Mouse (Mus musculus) midbrain, embryonic 10.5 days (tissue): ENCODE measurements around the gene Gbx1. TPM values are rescaled to one million over a fixed set of nuclear protein-coding genes. Genes with fewer than 3 reads are reported as not detected.
A peak's percentile ranks its signal among the peaks of the same experiment; 100 is the strongest.
"Not testable (repeated sequence)": the region's sequence is repeated elsewhere in the genome, so short reads cannot be mapped to it uniquely, and the experiment has no call there.

Experiments
- DNase-seq: peaks from one replicate; pipeline ENCODE4 v3.0.0-alpha.2; 2017; ENCODE audit warnings: low spot score
- H3K27ac ChIP-seq: fragments of 300-500 bp; sonication (generic); replicated peaks from 2 replicates; pipeline ENCODE4 v1.5.1; 2016; ENCODE audit warnings: mild to moderate bottlenecking
- H3K27me3 ChIP-seq: fragments of 300-500 bp; sonication (generic); 2 replicates; pipeline ENCODE4 v1.6.1; 2016; ENCODE audit warnings: low read depth, mild to moderate bottlenecking; ENCODE audit not compliant: poor library complexity, severe bottlenecking
- H3K36me3 ChIP-seq: fragments of 300-500 bp; sonication (generic); 2 replicates; pipeline ENCODE4 v1.6.1; 2016; ENCODE audit warnings: mild to moderate bottlenecking, moderate library complexity
- H3K4me1 ChIP-seq: fragments of 300-500 bp; sonication (generic); 2 replicates; pipeline ENCODE4 v1.6.1; 2016
- H3K4me3 ChIP-seq: fragments of 300-500 bp; sonication (generic); 2 replicates; pipeline ENCODE4 v1.5.1; 2016; ENCODE audit warnings: mild to moderate bottlenecking, moderate library complexity
- H3K9me3 ChIP-seq: fragments of 300-500 bp; sonication (generic); replicated peaks from 2 replicates; pipeline ENCODE4 v1.6.1; 2016; ENCODE audit warnings: mild to moderate bottlenecking
- WGBS: fragments of 180-500 bp; shearing (Covaris S2); methylation state at CpG from one replicate; pipeline ENCODE4 v1.1.7; 2016; 5-methylcytosine and 5-hydroxymethylcytosine counted together
- polyA plus RNA-seq: library from polyadenylated mRNA; unstranded; fragments of >200 nt; fragmentation: Nextera tagmentation; extraction: Ambion mirVana; gene quantifications from 2 replicates; pipeline ENCODE4 v1.2.1, GENCODE M21; 2016

Gbx1 gene
- not detected in 2 replicates for polyA plus RNA-seq

- Histone ChIP-seq H3K9me3 (no peaks in the 10 kb centered on the region), H3K27me3 (peaks cover 99% of the 10 kb centered on the region), H3K4me3 (peak within 1 kb of the TSS; percentile 60), H3K4me1 (peaks cover 39% of the 10 kb centered on the region), H3K27ac (peak within 1 kb of the TSS; percentile 55), H3K36me3 (no peaks in the 10 kb centered on the region)
- WGBS, result under 1% methylated on average over 48 of the region's 49 CpGs
- DNase-seq, result peak; percentile 54
Observed at GRCm38 (mm10) chr5:24526889-24527230, at the start of gene Gbx1. TSS of gene Gbx1 (minus strand) at chr5:24527202.

- Histone ChIP-seq H3K4me1 (peaks cover 22% of the 10 kb centered on the region), H3K36me3 (peaks cover 42% of the 10 kb centered on the region), H3K27ac (peak overlapping the region; percentile 92), H3K4me3 (peak overlapping the region; percentile 92), H3K9me3 (no peaks in the 10 kb centered on the region), H3K27me3 (no peaks in the 10 kb centered on the region)
- WGBS, result under 1% methylated on average over 32 of the region's 32 CpGs
- no peak for DNase-seq
Observed at GRCm38 (mm10) chr5:24576801-24577182, 49.8 kb upstream of the Gbx1 start.

- Histone ChIP-seq H3K4me1 (peaks cover 22% of the 10 kb centered on the region), H3K4me3 (peak overlapping the region; percentile 92), H3K36me3 (peaks cover 51% of the 10 kb centered on the region), H3K27ac (no peak overlapping the region), H3K9me3 (no peaks in the 10 kb centered on the region), H3K27me3 (no peaks in the 10 kb centered on the region)
- 100% methylated on average over 1 of the region's 1 CpGs for WGBS
- no peak for DNase-seq
Observed at GRCm38 (mm10) chr5:24575948-24576347, 48.9 kb upstream of the Gbx1 start.

- Histone ChIP-seq H3K27ac (no peak within 1 kb of the TSS), H3K4me3 (no peak within 1 kb of the TSS), H3K4me1 (no peaks in the 10 kb centered on the region), H3K9me3 (no peaks in the 10 kb centered on the region), H3K27me3 (peaks cover 6% of the 10 kb centered on the region; the same call in 1 of the 2 replicates), H3K36me3 (no peaks in the 10 kb centered on the region)
- 82% methylated on average over 2 of the region's 2 CpGs for WGBS
- DNase-seq, result no peak
Observed at GRCm38 (mm10) chr5:24556709-24557108, 29.7 kb upstream of the Gbx1 start, which contains the start of gene 4931409K22Rik. TSS of gene 4931409K22Rik (minus strand) at chr5:24556809.

- H3K9me3 ChIP-seq, H3K4me3 ChIP-seq: not testable (repeated sequence)
- 91% methylated on average over 7 of the region's 7 CpGs for WGBS
Observed at GRCm38 (mm10) chr5:24555335-24555734, 28.3 kb upstream of the Gbx1 start.

GRCm38 (mm10) chr5:24553621-24554244 is 26.7 kb upstream of the Gbx1 start:
- WGBS, result 83% methylated on average over 5 of the region's 5 CpGs
- no peak for DNase-seq
- Histone ChIP-seq H3K27me3 (peaks cover 28% of the 10 kb centered on the region), H3K4me1 (peaks cover 12% of the 10 kb centered on the region), H3K27ac (no peak overlapping the region), H3K9me3 (no peaks in the 10 kb centered on the region), H3K4me3 (no peak overlapping the region), H3K36me3 (no peaks in the 10 kb centered on the region)

More at GRCm38 (mm10) chr5:24555335-24555734, 28.3 kb upstream of the Gbx1 start:
- H3K27me3 ChIP-seq, result peaks cover 17% of the 10 kb centered on the region
- not testable (repeated sequence) for H3K36me3 ChIP-seq, H3K27ac ChIP-seq, DNase-seq
- peaks cover 10% of the 10 kb centered on the region for H3K4me1 ChIP-seq

GRCm38 (mm10) chr5:24551317-24551688 is 24.3 kb upstream of the Gbx1 start:
- peaks cover 31% of the 10 kb centered on the region for H3K27me3 ChIP-seq
- H3K27ac ChIP-seq, result 0 out of 2 replicates have a peak overlapping the region, but pooled peaks have one; percentile 55
- no peak for DNase-seq
- H3K4me3 ChIP-seq, result no peak overlapping the region; the same call in 1 of the 2 replicates
- WGBS, result 47% methylated on average over 2 of the region's 2 CpGs
- H3K4me1 ChIP-seq, result peaks cover 12% of the 10 kb centered on the region
- H3K36me3 ChIP-seq, result no peaks in the 10 kb centered on the region
- no peaks in the 10 kb centered on the region for H3K9me3 ChIP-seq

- Histone ChIP-seq H3K36me3 (no peaks in the 10 kb centered on the region), H3K4me3 (peak overlapping the region; percentile 21; the same call in 1 of the 2 replicates), H3K27ac (0 out of 2 replicates have a peak overlapping the region, but pooled peaks have one; percentile 55), H3K27me3 (peaks cover 31% of the 10 kb centered on the region), H3K4me1 (peaks cover 12% of the 10 kb centered on the region), H3K9me3 (no peaks in the 10 kb centered on the region)
- WGBS, result 35% methylated on average over 26 of the region's 26 CpGs
- no peak for DNase-seq
Observed at GRCm38 (mm10) chr5:24550598-24551316, 23.8 kb upstream of the Gbx1 start.

GRCm38 (mm10) chr5:24542643-24543042 is 15.6 kb upstream of the Gbx1 start:
- Histone ChIP-seq H3K9me3 (no peaks in the 10 kb centered on the region), H3K4me1 (peaks cover 16% of the 10 kb centered on the region; the same call in 1 of the 2 replicates), H3K4me3 (no peak overlapping the region), H3K27ac (no peak overlapping the region), H3K27me3 (0 out of 2 replicates have a peak, but pooled peaks cover 9% of the 10 kb centered on the region), H3K36me3 (no peaks in the 10 kb centered on the region)
- WGBS, result 80% methylated on average over 7 of the region's 7 CpGs
- DNase-seq, result no peak

- Histone ChIP-seq H3K27me3 (0 out of 2 replicates have a peak, but pooled peaks cover 6% of the 10 kb centered on the region), H3K27ac (no peak overlapping the region), H3K4me3 (no peak overlapping the region), H3K9me3 (no peaks in the 10 kb centered on the region), H3K4me1 (peaks cover 20% of the 10 kb centered on the region; the same call in 1 of the 2 replicates), H3K36me3 (no peaks in the 10 kb centered on the region)
- 49% methylated on average over 6 of the region's 6 CpGs for WGBS
- DNase-seq, result no peak
Observed at GRCm38 (mm10) chr5:24541144-24541569, 14.2 kb upstream of the Gbx1 start.

- 52% methylated on average over 14 of the region's 14 CpGs for WGBS
- Histone ChIP-seq H3K9me3 (no peaks in the 10 kb centered on the region), H3K27ac (no peak within 1 kb of the TSS; the same call in 1 of the 2 replicates), H3K4me1 (peaks cover 20% of the 10 kb centered on the region; the same call in 1 of the 2 replicates), H3K36me3 (no peaks in the 10 kb centered on the region), H3K4me3 (no peak within 1 kb of the TSS), H3K27me3 (0 out of 2 replicates have a peak, but pooled peaks cover 6% of the 10 kb centered on the region)
- no peak for DNase-seq
Observed at GRCm38 (mm10) chr5:24540387-24541143, 13.6 kb upstream of the Gbx1 start, which contains the start of gene Asb10. TSS of gene Asb10 (minus strand) at chr5:24540978.

- Histone ChIP-seq H3K36me3 (no peaks in the 10 kb centered on the region), H3K4me3 (no peak overlapping the region), H3K27me3 (0 out of 2 replicates have a peak, but pooled peaks cover 6% of the 10 kb centered on the region), H3K27ac (no peak overlapping the region; the same call in 1 of the 2 replicates), H3K4me1 (peaks cover 20% of the 10 kb centered on the region; the same call in 1 of the 2 replicates), H3K9me3 (no peaks in the 10 kb centered on the region)
- no peak for DNase-seq
- WGBS, result 82% methylated on average over 22 of the region's 22 CpGs
Observed at GRCm38 (mm10) chr5:24539571-24540296, 12.7 kb upstream of the Gbx1 start.
